8 mouse cellular contexts compared by ENCODE assay signal in genomic region chr9:109096251-109096661, GRCm38 (mm10). TPM values are rescaled to one million over a fixed set of nuclear protein-coding genes. Genes with fewer than 3 reads are reported as not detected.
DNase-seq lines count a peak whose midpoint lies in the region; ATAC-seq lines count a peak whose summit lies in the region.
"Had no signal": no experiment of that assay in that cellular context is flagged by ENCODE, and none has a peak within 500 bp of the region (broad histone marks: within the 10 kb centered on the region; RNA-seq: fewer than 3 reads in every experiment).

No protein-coding gene starts in this region.

- peak overlapping the region; percentile 99 for H3K27ac ChIP-seq in embryonic facial prominence, embryonic 11.5 days (replicated peaks; ENCODE audit: low read depth, low read length)
- peak overlapping the region; percentile 95 for H3K27ac ChIP-seq in heart, embryonic 13.5 days (replicated peaks)
- peak overlapping the region; percentile 86 for H3K27ac ChIP-seq in liver, embryonic 13.5 days
- H3K27ac ChIP-seq in stomach, embryonic 15.5 days: peak overlapping the region; percentile 99
- H3K27ac ChIP-seq: macrophage had no signal

- no peak for ATAC-seq in embryonic facial prominence, embryonic 11.5 days (replicated peaks; ENCODE audit: insufficient number of reproducible peaks, low FRiP score, low TSS enrichment, low read depth)
- ATAC-seq in heart, embryonic 13.5 days (ENCODE audit: extremely low read depth, insufficient number of reproducible peaks, low FRiP score, low TSS enrichment): no peak
- ATAC-seq in liver, embryonic 13.5 days (ENCODE audit: low read depth): no peak
- ATAC-seq in stomach, embryonic 15.5 days (ENCODE audit: insufficient read depth, low FRiP score, low read depth): no peak

- peak overlapping the region; percentile 65 for H3K4me3 ChIP-seq in embryonic facial prominence, embryonic 11.5 days (ENCODE audit: low read depth, low read length)
- peak overlapping the region; percentile 63 for H3K4me3 ChIP-seq in heart, embryonic 13.5 days
- peak overlapping the region; percentile 60 for H3K4me3 ChIP-seq in liver, embryonic 13.5 days (replicated peaks)
- peak overlapping the region; percentile 80 for H3K4me3 ChIP-seq in stomach, embryonic 15.5 days (replicated peaks)

- H3K4me2 ChIP-seq in embryonic facial prominence, embryonic 11.5 days (ENCODE audit: low read depth, low read length): peak overlapping the region; percentile 79
- peak overlapping the region; percentile 85 for H3K4me2 ChIP-seq in heart, embryonic 13.5 days
- peak overlapping the region; percentile 69 for H3K4me2 ChIP-seq in liver, embryonic 13.5 days
- H3K4me2 ChIP-seq in stomach, embryonic 15.5 days: peak overlapping the region; percentile 85

- no peaks in the 10 kb centered on the region for H3K9me3 ChIP-seq in embryonic facial prominence, embryonic 11.5 days (replicated peaks; ENCODE audit: control insufficient read depth, low read length)
- no peaks in the 10 kb centered on the region for H3K9me3 ChIP-seq in heart, embryonic 13.5 days
- no peaks in the 10 kb centered on the region for H3K9me3 ChIP-seq in liver, embryonic 13.5 days (replicated peaks)
- H3K9me3 ChIP-seq in stomach, embryonic 15.5 days: no peaks in the 10 kb centered on the region

- H3K4me1 ChIP-seq in embryonic facial prominence, embryonic 11.5 days (ENCODE audit: control insufficient read depth, insufficient read depth, low read length): peaks cover 2% of the 10 kb centered on the region
- peaks cover 74% of the 10 kb centered on the region for H3K4me1 ChIP-seq in heart, embryonic 13.5 days
- H3K4me1 ChIP-seq in liver, embryonic 13.5 days (replicated peaks): peaks cover 37% of the 10 kb centered on the region
- H3K4me1 ChIP-seq in stomach, embryonic 15.5 days: peaks cover 60% of the 10 kb centered on the region

- DNase-seq in left cerebral cortex, postnatal 4 days: peak; percentile 43
- no peak for DNase-seq in left cerebral cortex, adult 18-20 months (ENCODE audit: low spot score in 2 of 2)
- peak; percentile 23 for DNase-seq in embryonic facial prominence, embryonic 11.5 days (ENCODE audit: low spot score)
- no peak for DNase-seq in liver, embryonic 13.5 days
- no peak for DNase-seq in ovary, postnatal 36 days (ENCODE audit: low spot score)

- intact Hi-C loops in left cerebral cortex, postnatal 4 days (cut with DNase I): no loop called here

- 23% methylated on average over 9 of the region's 9 CpGs for WGBS in embryonic facial prominence, embryonic 11.5 days
- 34% methylated on average over 9 of the region's 9 CpGs for WGBS in heart, embryonic 13.5 days
- WGBS in liver, embryonic 13.5 days (ENCODE audit: insufficient replicate concordance): 53% methylated on average over 9 of the region's 9 CpGs
- 18% methylated on average over 9 of the region's 9 CpGs for WGBS in stomach, embryonic 15.5 days

- no peaks in the 10 kb centered on the region for H3K36me3 ChIP-seq in embryonic facial prominence, embryonic 11.5 days (replicated peaks; ENCODE audit: control insufficient read depth, insufficient read depth, low read depth, low read length)
- H3K36me3 ChIP-seq in heart, embryonic 13.5 days: peaks cover 30% of the 10 kb centered on the region
- H3K36me3 ChIP-seq in liver, embryonic 13.5 days: peaks cover 15% of the 10 kb centered on the region
- H3K36me3 ChIP-seq in stomach, embryonic 15.5 days: 0 out of 2 replicates have a peak, but pooled peaks cover 3% of the 10 kb centered on the region

- no peaks in the 10 kb centered on the region for H3K27me3 ChIP-seq in embryonic facial prominence, embryonic 11.5 days (ENCODE audit: control insufficient read depth, insufficient read depth, low read length)
- no peaks in the 10 kb centered on the region for H3K27me3 ChIP-seq in heart, embryonic 13.5 days (replicated peaks)
- peaks cover 51% of the 10 kb centered on the region for H3K27me3 ChIP-seq in liver, embryonic 13.5 days
- no peaks in the 10 kb centered on the region for H3K27me3 ChIP-seq in stomach, embryonic 15.5 days (replicated peaks)

- H3K9ac ChIP-seq in embryonic facial prominence, embryonic 11.5 days (replicated peaks; ENCODE audit: low read length): peak overlapping the region; percentile 97
- peak overlapping the region; percentile 89 for H3K9ac ChIP-seq in heart, embryonic 13.5 days
- peak overlapping the region; percentile 67 for H3K9ac ChIP-seq in liver, embryonic 13.5 days
- peak overlapping the region; percentile 74 for H3K9ac ChIP-seq in stomach, embryonic 15.5 days

RNA-seq across cellular contexts. Expression of gene Plxnb1, which starts 1.1 kb away (rescaled TPM):
- 100 to 1,000 TPM in 1 of 2 experiments, 10 to 100 TPM in 1; 90.0 to 105 TPM for total RNA-seq in left cerebral cortex, postnatal 4 days (2021)
- total RNA-seq in left cerebral cortex, adult 18-20 months (2021): 10 to 100 TPM; 57.1 to 58.4 TPM
- polyA plus RNA-seq in embryonic facial prominence, embryonic 11.5 days (2014; fragmentation: Nextera tagmentation; extraction: Ambion mirVana): 9.6 and 10.1 TPM in 2 replicates
- polyA plus RNA-seq in heart, embryonic 13.5 days (2015; fragmentation: Nextera tagmentation; extraction: Ambion mirVana): 7.1 and 8.2 TPM in 2 replicates
- polyA plus RNA-seq in liver, embryonic 13.5 days (2015; fragmentation: Nextera tagmentation; extraction: Ambion mirVana): 2.3 and 3.2 TPM in 2 replicates
- 12.8 and 13.3 TPM in 2 replicates for polyA plus RNA-seq in stomach, embryonic 15.5 days (2015; fragmentation: Nextera tagmentation; extraction: Ambion mirVana)
- polyA plus RNA-seq: macrophage had no signal

RNA-seq across cellular contexts. Expression of gene Tma7, which starts 13.9 kb away (rescaled TPM):
- 100 to 1,000 TPM; 385 to 398 TPM for total RNA-seq in left cerebral cortex, postnatal 4 days (2021)
- total RNA-seq in left cerebral cortex, adult 18-20 months (2021): 100 to 1,000 TPM; 308 to 319 TPM
- polyA plus RNA-seq in embryonic facial prominence, embryonic 11.5 days (2014; fragmentation: Nextera tagmentation; extraction: Ambion mirVana): 880 and 898 TPM in 2 replicates
- polyA plus RNA-seq in heart, embryonic 13.5 days (2015; fragmentation: Nextera tagmentation; extraction: Ambion mirVana): 568 and 620 TPM in 2 replicates
- polyA plus RNA-seq in liver, embryonic 13.5 days (2015; fragmentation: Nextera tagmentation; extraction: Ambion mirVana): 480 and 506 TPM in 2 replicates
- 586 and 587 TPM in 2 replicates for polyA plus RNA-seq in stomach, embryonic 15.5 days (2015; fragmentation: Nextera tagmentation; extraction: Ambion mirVana)

RNA-seq across cellular contexts. Expression of gene Ccdc51, which starts 14.0 kb away (rescaled TPM):
- total RNA-seq in left cerebral cortex, postnatal 4 days (2021): 1 to 10 TPM; 7.9 to 8.4 TPM
- total RNA-seq in left cerebral cortex, adult 18-20 months (2021): 1 to 10 TPM; 8.1 to 8.7 TPM
- 13.3 and 15.3 TPM in 2 replicates for polyA plus RNA-seq in embryonic facial prominence, embryonic 11.5 days (2014; fragmentation: Nextera tagmentation; extraction: Ambion mirVana)
- 12.4 and 16.7 TPM in 2 replicates for polyA plus RNA-seq in heart, embryonic 13.5 days (2015; fragmentation: Nextera tagmentation; extraction: Ambion mirVana)
- polyA plus RNA-seq in liver, embryonic 13.5 days (2015; fragmentation: Nextera tagmentation; extraction: Ambion mirVana): 14.6 and 14.7 TPM in 2 replicates
- polyA plus RNA-seq in stomach, embryonic 15.5 days (2015; fragmentation: Nextera tagmentation; extraction: Ambion mirVana): 14.7 and 16.3 TPM in 2 replicates

RNA-seq across cellular contexts. Expression of gene Atrip, which starts 22.3 kb away (rescaled TPM):
- total RNA-seq in left cerebral cortex, postnatal 4 days (2021): 10 to 100 TPM; 33.4 to 37.4 TPM
- 10 to 100 TPM; 25.3 to 29.7 TPM for total RNA-seq in left cerebral cortex, adult 18-20 months (2021)
- polyA plus RNA-seq in embryonic facial prominence, embryonic 11.5 days (2014; fragmentation: Nextera tagmentation; extraction: Ambion mirVana): 26.3 and 27.2 TPM in 2 replicates
- polyA plus RNA-seq in heart, embryonic 13.5 days (2015; fragmentation: Nextera tagmentation; extraction: Ambion mirVana): 16.6 and 18.0 TPM in 2 replicates
- 12.6 and 12.7 TPM in 2 replicates for polyA plus RNA-seq in liver, embryonic 13.5 days (2015; fragmentation: Nextera tagmentation; extraction: Ambion mirVana)
- 24.7 and 26.1 TPM in 2 replicates for polyA plus RNA-seq in stomach, embryonic 15.5 days (2015; fragmentation: Nextera tagmentation; extraction: Ambion mirVana)

RNA-seq across cellular contexts. Expression of gene Trex1, which starts 36.7 kb away (rescaled TPM):
- 10 to 100 TPM; 14.8 to 15.1 TPM for total RNA-seq in left cerebral cortex, postnatal 4 days (2021)
- total RNA-seq in left cerebral cortex, adult 18-20 months (2021): 10 to 100 TPM; 13.4 to 13.7 TPM
- 4.5 and 7.8 TPM in 2 replicates for polyA plus RNA-seq in embryonic facial prominence, embryonic 11.5 days (2014; fragmentation: Nextera tagmentation; extraction: Ambion mirVana)
- polyA plus RNA-seq in heart, embryonic 13.5 days (2015; fragmentation: Nextera tagmentation; extraction: Ambion mirVana): 7.7 and 10.9 TPM in 2 replicates
- polyA plus RNA-seq in liver, embryonic 13.5 days (2015; fragmentation: Nextera tagmentation; extraction: Ambion mirVana): 7.4 and 8.9 TPM in 2 replicates
- 12.7 and 14.4 TPM in 2 replicates for polyA plus RNA-seq in stomach, embryonic 15.5 days (2015; fragmentation: Nextera tagmentation; extraction: Ambion mirVana)

Comparison
In these comparisons a context has a peak if more than half of its experiments do, and no peak if none do; other contexts are left out.
1. DNase-seq: peak in left cerebral cortex, postnatal 4 days (single experiment) and embryonic facial prominence, embryonic 11.5 days (single experiment); none in left cerebral cortex, adult 18-20 months (0 of 2), liver, embryonic 13.5 days (single experiment) and ovary, postnatal 36 days (single experiment).
2. Peak in every context shown above with its lines, with median percentiles within 50 percentile points of each other: H3K27ac ChIP-seq, H3K4me2 ChIP-seq, H3K4me3 ChIP-seq and H3K9ac ChIP-seq.